Mouse (Mus musculus): Measurements from ENCODE around the gene Tgfbr2. TPM values are rescaled to one million over a fixed set of nuclear protein-coding genes. Genes with fewer than 3 reads are reported as not detected.

Tgfbr2 gene
- 3.6 and 10.2 TPM in 2 replicates for polyA plus RNA-seq (2014; fragmentation: Nextera tagmentation; extraction: Ambion mirVana)

DNA sequence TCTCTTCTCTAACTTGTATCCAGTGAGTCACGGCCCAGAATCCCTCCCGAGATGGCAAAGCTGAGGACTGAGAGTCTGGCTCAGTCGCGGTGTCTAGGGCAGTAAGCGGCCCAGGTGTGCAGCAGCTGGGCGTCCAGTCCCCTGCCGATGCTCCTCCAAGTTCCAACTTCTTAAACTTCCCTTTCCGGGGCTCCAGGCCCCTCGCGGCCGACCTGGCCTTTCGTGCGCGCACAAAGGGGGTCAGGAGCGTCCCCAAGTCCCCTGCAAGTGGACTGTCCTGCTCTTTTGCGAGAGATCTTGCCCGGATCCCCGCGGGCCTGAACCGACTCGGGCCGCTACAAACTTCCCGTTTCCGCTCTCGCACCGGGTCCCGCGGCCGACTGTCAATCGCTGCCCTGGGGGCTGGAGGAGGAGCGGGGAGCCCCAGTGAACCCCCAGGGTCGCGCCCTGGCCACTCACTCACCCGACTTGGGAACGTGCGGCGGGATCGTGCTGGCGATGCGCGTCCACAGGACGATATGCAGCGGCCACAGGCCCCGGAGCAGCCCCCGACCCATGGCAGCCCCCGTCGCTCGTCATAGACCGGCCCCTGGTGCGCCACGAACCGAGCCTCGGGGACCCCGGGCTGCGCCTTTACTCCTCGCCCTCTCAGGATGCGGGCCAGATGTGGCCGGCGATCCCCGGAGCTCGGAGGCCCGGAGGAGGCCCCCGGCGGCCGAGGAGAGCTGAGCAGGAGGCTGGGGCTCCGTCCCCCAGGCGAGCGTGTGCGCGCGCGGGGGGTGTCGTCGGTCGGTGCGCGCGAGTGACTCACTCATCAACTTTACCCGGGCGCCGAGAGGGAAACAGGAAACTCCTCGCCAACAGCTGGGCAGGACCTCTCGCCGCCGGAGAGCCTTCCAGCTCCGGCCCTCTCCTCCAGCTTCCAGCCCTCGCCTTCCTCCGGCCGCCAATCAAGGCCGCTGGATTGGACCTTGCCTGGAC lies at the start of gene Tgfbr2:
Tgfbr2 (minus strand) TSS at position 880 of the 981 bp plus-strand sequence.
- Histone ChIP-seq H3K36me3 (ENCODE audit: control insufficient read depth, insufficient read depth, low read length) (no peaks in the 10 kb centered on the region), H3K4me1 (ENCODE audit: control insufficient read depth, insufficient read depth, low read length) (no peaks in the 10 kb centered on the region), H3K27me3 (ENCODE audit: control insufficient read depth, insufficient read depth, low read length) (peaks cover 14% of the 10 kb centered on the region), H3K4me2 (ENCODE audit: low read depth, low read length) (peak within 1 kb of the TSS; percentile 93), H3K27ac (ENCODE audit: low read depth, low read length) (peak within 1 kb of the TSS; percentile 64), H3K9me3 (ENCODE audit: control insufficient read depth, low read length) (no peaks in the 10 kb centered on the region), H3K4me3 (ENCODE audit: low read depth, low read length) (peak within 1 kb of the TSS; percentile 55), H3K9ac (replicated peaks; ENCODE audit: low read depth, low read length) (peak within 1 kb of the TSS; percentile 70)
- ATAC-seq (ENCODE audit: low read depth): peak; percentile 60
- WGBS: under 1% methylated on average over 84 of the region's 90 CpGs

DNA sequence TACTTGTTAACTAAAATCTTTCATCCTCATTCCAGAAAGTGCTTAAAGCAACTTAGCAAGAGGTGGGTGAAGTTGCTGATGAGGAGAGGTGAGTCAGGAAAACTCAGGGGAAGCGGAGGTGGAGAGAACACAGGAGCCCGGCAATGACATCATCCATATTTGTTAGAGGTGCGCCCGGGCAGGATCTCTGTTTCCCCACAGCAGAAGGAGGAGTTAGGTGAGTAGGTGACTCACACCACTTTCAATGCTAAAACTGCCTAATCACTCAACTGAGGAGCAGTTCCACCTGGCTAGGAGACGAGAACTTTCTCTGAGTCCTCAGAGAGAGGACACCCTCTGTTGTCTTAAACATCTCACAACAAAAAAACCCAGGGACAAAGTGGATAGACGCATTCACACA lies 48.2 kb upstream of the Tgfbr2 start:
- ATAC-seq (ENCODE audit: low read depth): no peak
- no peaks in the 10 kb centered on the region for H3K4me1 ChIP-seq (ENCODE audit: control insufficient read depth, insufficient read depth, low read length)
- no peak overlapping the region for H3K9ac ChIP-seq (replicated peaks; ENCODE audit: low read depth, low read length)
- WGBS: 84% methylated on average over 6 of the region's 6 CpGs
- H3K27ac ChIP-seq (ENCODE audit: low read depth, low read length): no peak overlapping the region
- H3K4me2 ChIP-seq (ENCODE audit: low read depth, low read length): no peak overlapping the region
- no peak overlapping the region for H3K4me3 ChIP-seq (ENCODE audit: low read depth, low read length)
- H3K27me3 ChIP-seq (ENCODE audit: control insufficient read depth, insufficient read depth, low read length): no peaks in the 10 kb centered on the region
- H3K36me3 ChIP-seq (ENCODE audit: control insufficient read depth, insufficient read depth, low read length): no peaks in the 10 kb centered on the region
- no peaks in the 10 kb centered on the region for H3K9me3 ChIP-seq (ENCODE audit: control insufficient read depth, low read length)

DNA sequence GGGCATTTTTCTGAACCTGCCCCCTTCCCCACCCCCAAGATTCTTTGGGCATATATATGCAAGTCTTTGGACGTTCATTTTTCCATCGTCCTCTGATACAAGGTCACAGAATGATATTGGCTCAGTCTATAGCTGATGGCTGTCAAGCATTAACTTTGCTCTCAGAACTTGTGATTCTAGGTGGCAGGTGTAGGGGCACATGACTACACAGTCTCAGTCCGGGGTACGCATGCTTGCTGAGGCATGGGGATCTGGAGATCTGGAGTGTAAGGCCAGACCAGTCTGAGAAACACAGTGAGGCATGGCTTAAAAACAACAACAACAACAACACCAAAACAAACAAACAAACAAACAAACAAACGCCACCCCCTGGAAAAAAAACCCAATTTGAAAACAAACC lies 47.5 kb upstream of the Tgfbr2 start:
- H3K27ac ChIP-seq (ENCODE audit: low read depth, low read length): no peak overlapping the region
- H3K27me3 ChIP-seq (ENCODE audit: control insufficient read depth, insufficient read depth, low read length): no peaks in the 10 kb centered on the region
- 93% methylated on average over 5 of the region's 5 CpGs for WGBS
- no peak overlapping the region for H3K4me2 ChIP-seq (ENCODE audit: low read depth, low read length)
- H3K4me3 ChIP-seq (ENCODE audit: low read depth, low read length): no peak overlapping the region
- ATAC-seq (ENCODE audit: low read depth): no peak
- H3K4me1 ChIP-seq (ENCODE audit: control insufficient read depth, insufficient read depth, low read length): no peaks in the 10 kb centered on the region
- no peak overlapping the region for H3K9ac ChIP-seq (replicated peaks; ENCODE audit: low read depth, low read length)
- H3K9me3 ChIP-seq (ENCODE audit: control insufficient read depth, low read length): no peaks in the 10 kb centered on the region
- H3K36me3 ChIP-seq (ENCODE audit: control insufficient read depth, insufficient read depth, low read length): no peaks in the 10 kb centered on the region

DNA sequence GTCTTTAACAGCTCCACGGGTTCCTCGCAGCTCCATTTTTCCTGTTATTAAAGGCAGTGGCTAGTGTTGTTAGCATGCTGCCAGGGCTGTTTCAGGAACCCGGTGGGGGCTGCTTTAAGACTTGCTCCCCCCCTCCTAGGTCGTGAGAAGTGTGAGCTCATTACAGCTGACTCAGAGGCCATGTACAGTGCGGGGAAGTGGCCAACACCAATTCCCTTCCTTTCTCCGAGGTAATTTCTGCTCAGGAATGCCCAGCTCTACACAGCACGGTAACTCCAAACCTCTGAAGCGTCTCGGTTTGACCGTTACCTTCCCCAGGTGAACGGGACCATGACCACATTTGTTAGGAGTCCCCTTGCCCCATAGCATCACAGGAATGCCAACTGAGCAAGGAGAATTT lies 46.8 kb upstream of the Tgfbr2 start:
- no peak overlapping the region for H3K27ac ChIP-seq (ENCODE audit: low read depth, low read length)
- WGBS: 75% methylated on average over 11 of the region's 11 CpGs
- H3K27me3 ChIP-seq (ENCODE audit: control insufficient read depth, insufficient read depth, low read length): no peaks in the 10 kb centered on the region
- H3K4me1 ChIP-seq (ENCODE audit: control insufficient read depth, insufficient read depth, low read length): no peaks in the 10 kb centered on the region
- no peak overlapping the region for H3K4me2 ChIP-seq (ENCODE audit: low read depth, low read length)
- no peak for ATAC-seq (ENCODE audit: low read depth)
- no peak overlapping the region for H3K4me3 ChIP-seq (ENCODE audit: low read depth, low read length)
- no peaks in the 10 kb centered on the region for H3K36me3 ChIP-seq (ENCODE audit: control insufficient read depth, insufficient read depth, low read length)
- no peak overlapping the region for H3K9ac ChIP-seq (replicated peaks; ENCODE audit: low read depth, low read length)
- H3K9me3 ChIP-seq (ENCODE audit: control insufficient read depth, low read length): no peaks in the 10 kb centered on the region

DNA sequence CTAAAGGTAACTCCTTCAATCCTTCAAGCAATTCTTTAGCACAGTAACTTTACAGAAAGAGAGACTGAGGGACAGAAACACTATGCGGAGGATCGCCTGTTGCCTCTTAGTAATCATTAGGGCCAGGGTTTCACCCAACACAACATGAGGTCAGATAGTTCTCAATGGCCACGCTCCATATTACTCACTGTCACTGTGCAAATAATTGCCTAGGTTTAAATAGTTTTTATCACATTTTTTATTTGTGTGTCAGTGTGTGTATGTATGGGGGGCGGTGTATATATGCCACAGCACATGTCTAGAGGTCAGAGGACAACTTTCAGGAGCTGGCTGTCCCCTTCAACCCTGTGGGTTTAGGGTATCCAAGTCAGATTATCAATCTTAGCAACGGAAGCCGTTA lies 46.4 kb upstream of the Tgfbr2 start:
- no peak overlapping the region for H3K4me2 ChIP-seq (ENCODE audit: low read depth, low read length)
- no peaks in the 10 kb centered on the region for H3K36me3 ChIP-seq (ENCODE audit: control insufficient read depth, insufficient read depth, low read length)
- H3K9ac ChIP-seq (replicated peaks; ENCODE audit: low read depth, low read length): no peak overlapping the region
- H3K9me3 ChIP-seq (ENCODE audit: control insufficient read depth, low read length): no peaks in the 10 kb centered on the region
- no peak overlapping the region for H3K27ac ChIP-seq (ENCODE audit: low read depth, low read length)
- WGBS: 90% methylated on average over 6 of the region's 6 CpGs
- no peaks in the 10 kb centered on the region for H3K4me1 ChIP-seq (ENCODE audit: control insufficient read depth, insufficient read depth, low read length)
- ATAC-seq (ENCODE audit: low read depth): no peak
- no peaks in the 10 kb centered on the region for H3K27me3 ChIP-seq (ENCODE audit: control insufficient read depth, insufficient read depth, low read length)
- H3K4me3 ChIP-seq (ENCODE audit: low read depth, low read length): no peak overlapping the region

DNA sequence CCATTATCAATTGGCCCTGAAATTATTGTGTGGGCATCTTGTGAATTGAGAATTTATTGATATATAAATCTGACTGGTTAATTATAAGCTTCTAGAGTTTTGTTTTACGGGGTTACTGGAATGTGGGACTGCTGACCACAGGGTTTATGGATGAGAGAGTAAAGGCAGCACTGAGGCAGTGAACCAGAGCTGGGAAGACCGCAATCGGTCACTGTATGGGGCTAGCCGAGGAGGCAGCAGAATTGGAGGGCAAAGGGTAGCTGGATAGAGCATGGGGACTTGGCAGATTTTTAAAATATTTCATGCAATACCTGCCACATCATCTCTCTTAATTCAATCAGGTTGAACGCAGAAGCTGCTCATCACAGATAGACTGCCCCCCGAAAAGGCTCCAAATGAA lies 45.5 kb upstream of the Tgfbr2 start:
- H3K9ac ChIP-seq (replicated peaks; ENCODE audit: low read depth, low read length): no peak overlapping the region
- no peak overlapping the region for H3K27ac ChIP-seq (ENCODE audit: low read depth, low read length)
- no peaks in the 10 kb centered on the region for H3K36me3 ChIP-seq (ENCODE audit: control insufficient read depth, insufficient read depth, low read length)
- H3K4me3 ChIP-seq (ENCODE audit: low read depth, low read length): no peak overlapping the region
- WGBS: 91% methylated on average over 6 of the region's 6 CpGs
- no peaks in the 10 kb centered on the region for H3K9me3 ChIP-seq (ENCODE audit: control insufficient read depth, low read length)
- no peaks in the 10 kb centered on the region for H3K4me1 ChIP-seq (ENCODE audit: control insufficient read depth, insufficient read depth, low read length)
- H3K4me2 ChIP-seq (ENCODE audit: low read depth, low read length): no peak overlapping the region
- ATAC-seq (ENCODE audit: low read depth): no peak
- H3K27me3 ChIP-seq (ENCODE audit: control insufficient read depth, insufficient read depth, low read length): no peaks in the 10 kb centered on the region

DNA sequence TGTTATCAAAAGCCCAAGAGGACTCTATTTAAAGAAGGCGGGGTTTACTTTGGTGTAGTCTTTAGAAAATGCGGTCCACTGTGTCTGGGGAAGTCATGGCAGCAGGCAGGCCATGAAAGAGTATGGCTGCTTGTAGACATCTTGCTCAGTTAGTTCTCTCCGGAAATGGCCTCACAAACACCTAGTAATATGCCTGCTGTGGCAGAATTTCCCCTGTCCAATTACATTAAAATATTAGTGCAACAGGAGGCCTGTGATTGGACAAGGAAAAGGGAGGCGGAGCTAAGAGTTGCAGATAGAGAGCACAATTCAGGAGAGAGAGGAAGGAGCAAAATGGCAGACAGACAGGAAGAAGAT lies 45.0 kb upstream of the Tgfbr2 start:
- Histone ChIP-seq H3K27ac (ENCODE audit: low read depth, low read length) (no peak overlapping the region), H3K9ac (replicated peaks; ENCODE audit: low read depth, low read length) (no peak overlapping the region), H3K4me3 (ENCODE audit: low read depth, low read length) (no peak overlapping the region), H3K4me1 (ENCODE audit: control insufficient read depth, insufficient read depth, low read length) (no peaks in the 10 kb centered on the region), H3K36me3 (ENCODE audit: control insufficient read depth, insufficient read depth, low read length) (no peaks in the 10 kb centered on the region), H3K27me3 (ENCODE audit: control insufficient read depth, insufficient read depth, low read length) (no peaks in the 10 kb centered on the region), H3K9me3 (ENCODE audit: control insufficient read depth, low read length) (no peaks in the 10 kb centered on the region), H3K4me2 (ENCODE audit: low read depth, low read length) (no peak overlapping the region)
- WGBS: 93% methylated on average over 4 of the region's 4 CpGs
- no peak for ATAC-seq (ENCODE audit: low read depth)

DNA sequence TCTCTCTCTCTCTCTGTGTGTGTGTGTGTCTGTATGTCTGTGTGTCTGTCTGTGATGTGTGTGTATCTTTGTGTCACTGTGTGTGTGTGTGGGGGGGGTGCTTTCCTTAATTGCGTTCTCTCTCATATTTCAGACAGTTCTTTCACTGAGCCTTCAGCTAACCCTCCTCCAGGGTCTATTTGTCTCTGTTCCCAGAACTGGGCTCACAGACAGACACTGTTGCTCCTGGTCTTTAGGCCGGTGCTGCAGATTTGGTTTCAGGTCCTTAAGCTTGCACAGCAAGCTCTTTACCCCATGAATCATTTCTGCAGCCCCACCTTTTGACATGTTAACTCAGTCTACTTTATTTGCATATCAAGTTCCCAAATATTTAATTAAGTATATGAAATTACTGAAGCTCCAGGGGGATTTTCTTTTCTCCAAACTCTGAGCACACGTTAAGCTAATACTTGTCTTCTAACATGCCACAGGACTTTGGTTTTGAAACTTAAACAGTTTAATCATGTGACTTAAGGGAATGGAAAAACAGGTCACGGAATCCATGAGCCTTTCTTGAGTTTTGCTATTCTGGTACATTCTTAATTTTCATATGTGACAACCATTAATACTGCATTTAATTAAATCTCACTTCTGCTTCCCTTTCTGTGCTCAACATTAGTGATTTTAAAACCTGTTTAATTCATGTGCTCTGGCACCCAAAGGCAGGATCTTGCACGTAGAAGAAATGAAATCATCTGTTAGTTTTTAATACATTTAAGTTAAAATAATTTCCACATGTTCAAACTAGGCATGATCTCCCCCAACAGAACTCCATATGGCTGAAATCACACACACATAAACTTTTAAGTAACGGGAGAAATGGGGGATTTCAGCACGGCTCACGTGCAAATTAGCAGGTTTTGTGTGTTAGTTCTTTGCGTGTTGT lies 44.3 kb upstream of the Tgfbr2 start:
- H3K4me3 ChIP-seq (ENCODE audit: low read depth, low read length): no peak overlapping the region
- no peaks in the 10 kb centered on the region for H3K9me3 ChIP-seq (ENCODE audit: control insufficient read depth, low read length)
- no peaks in the 10 kb centered on the region for H3K4me1 ChIP-seq (ENCODE audit: control insufficient read depth, insufficient read depth, low read length)
- no peak for ATAC-seq (ENCODE audit: low read depth)
- H3K36me3 ChIP-seq (ENCODE audit: control insufficient read depth, insufficient read depth, low read length): no peaks in the 10 kb centered on the region
- H3K27ac ChIP-seq (ENCODE audit: low read depth, low read length): no peak overlapping the region
- H3K4me2 ChIP-seq (ENCODE audit: low read depth, low read length): no peak overlapping the region
- H3K9ac ChIP-seq (replicated peaks; ENCODE audit: low read depth, low read length): no peak overlapping the region
- 80% methylated on average over 9 of the region's 9 CpGs for WGBS
- no peaks in the 10 kb centered on the region for H3K27me3 ChIP-seq (ENCODE audit: control insufficient read depth, insufficient read depth, low read length)

DNA sequence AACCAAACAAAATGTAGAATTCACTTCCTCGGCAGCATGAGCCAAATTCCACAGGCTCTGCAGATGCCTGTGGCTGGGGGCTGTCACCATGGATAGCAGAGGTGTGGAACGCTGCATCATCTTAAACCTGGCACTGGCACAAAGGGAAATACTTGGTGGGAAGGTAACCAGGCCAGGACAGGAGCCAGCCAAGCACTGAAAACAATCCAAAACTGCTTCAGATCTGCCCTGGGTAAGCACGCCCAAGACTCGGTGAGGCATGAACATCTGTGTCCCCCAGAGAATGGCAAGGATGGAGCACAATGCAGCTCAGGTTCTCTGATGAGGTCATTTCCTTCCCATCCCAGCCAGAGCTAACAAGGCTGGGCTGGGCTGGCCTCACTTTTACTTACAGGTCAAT lies 43.6 kb upstream of the Tgfbr2 start:
- peak; percentile 46; the same call in 1 of the 2 replicates for ATAC-seq (ENCODE audit: low read depth)
- no peaks in the 10 kb centered on the region for H3K9me3 ChIP-seq (ENCODE audit: control insufficient read depth, low read length)
- no peak overlapping the region for H3K4me3 ChIP-seq (ENCODE audit: low read depth, low read length)
- no peaks in the 10 kb centered on the region for H3K36me3 ChIP-seq (ENCODE audit: control insufficient read depth, insufficient read depth, low read length)
- H3K9ac ChIP-seq (replicated peaks; ENCODE audit: low read depth, low read length): no peak overlapping the region
- H3K4me2 ChIP-seq (ENCODE audit: low read depth, low read length): no peak overlapping the region
- no peaks in the 10 kb centered on the region for H3K4me1 ChIP-seq (ENCODE audit: control insufficient read depth, insufficient read depth, low read length)
- no peaks in the 10 kb centered on the region for H3K27me3 ChIP-seq (ENCODE audit: control insufficient read depth, insufficient read depth, low read length)
- no peak overlapping the region for H3K27ac ChIP-seq (ENCODE audit: low read depth, low read length)
- 47% methylated on average over 4 of the region's 4 CpGs for WGBS

Data from neural tube, embryonic 14.5 days (tissue).